Mouse (Mus musculus) liver, embryonic 14.5 days (tissue): ENCODE data around the gene Cdc14b. TPM values are rescaled to one million over a fixed set of nuclear protein-coding genes. Genes with fewer than 3 reads are reported as not detected.

ENCODE experiments used
- ATAC-seq: fragments of 200-750 bp; cut with Nextera tagmentation; 2 replicates; pipeline ENCODE4 v1.8.0; 2017; ENCODE audit warnings: moderate number of reproducible peaks, mild to moderate bottlenecking, moderate library complexity; ENCODE audit not compliant: insufficient read depth
- DNase-seq, 3 experiments: peaks; one replicate each; pipeline ENCODE4 v3.0.0-alpha.2; 2012 to 2013; ENCODE audit warnings: low read depth in 3 of 3, low spot score in 3 of 3
- H3K27ac ChIP-seq: fragments of 300-500 bp; sonication (generic); 2 replicates; pipeline ENCODE4 v1.5.1; 2014; ENCODE audit warnings: moderate library complexity, mild to moderate bottlenecking, control low read depth, inconsistent platforms
- H3K27me3 ChIP-seq: fragments of 300-500 bp; sonication (generic); 2 replicates; pipeline ENCODE4 v1.6.1; 2014; ENCODE audit warnings: mild to moderate bottlenecking, low read length, moderate library complexity; ENCODE audit not compliant: control insufficient read depth, insufficient read depth
- H3K36me3 ChIP-seq: fragments of 300-500 bp; sonication (generic); replicated peaks from 2 replicates; pipeline ENCODE4 v1.6.1; 2014; ENCODE audit warnings: low read depth; ENCODE audit not compliant: control insufficient read depth, insufficient read depth
- H3K4me1 ChIP-seq, 2 experiments: fragments of 200-500 bp in 1 of 2; fragments of 300-500 bp in 1 of 2; sonication (generic) in 1 of 2; replicated peaks; 2 replicates each; pipeline ENCODE4 v1.6.1; 2012 to 2014; ENCODE audit warnings: antibody characterized with exemption in 1 of 2, inconsistent platforms in 1 of 2, low read length in 1 of 2; ENCODE audit not compliant: control insufficient read depth in 2 of 2, insufficient read depth in 2 of 2
- H3K4me2 ChIP-seq: fragments of 300-500 bp; sonication (generic); 2 replicates; pipeline ENCODE4 v1.6.1; 2014; ENCODE audit warnings: low read depth, mild to moderate bottlenecking, control low read depth, moderate library complexity
- H3K4me3 ChIP-seq, 2 experiments: fragments of 200-500 bp in 1 of 2; fragments of 300-500 bp in 1 of 2; sonication (generic) in 1 of 2; 2 replicates each; pipeline ENCODE4 v1.5.1; 2012 to 2014; ENCODE audit warnings: low read depth in 2 of 2, low read length in 2 of 2, mild to moderate bottlenecking in 2 of 2, control low read depth in 1 of 2, inconsistent platforms in 1 of 2, moderate library complexity in 1 of 2; ENCODE audit not compliant: insufficient read depth in 1 of 2
- H3K9ac ChIP-seq: fragments of 300-500 bp; sonication (generic); replicated peaks from 2 replicates; pipeline ENCODE4 v1.6.1; 2014; ENCODE audit warnings: mild to moderate bottlenecking, control low read depth, moderate library complexity
- H3K9me3 ChIP-seq: fragments of 300-500 bp; sonication (generic); 2 replicates; pipeline ENCODE4 v1.6.1; 2016; ENCODE audit warnings: low read length, mixed read lengths; ENCODE audit not compliant: control insufficient read depth
- CTCF ChIP-seq: IDR thresholded peaks from 2 replicates; pipeline ENCODE4 v1.5.1; 2016; ENCODE audit warnings: antibody characterized with exemption, low read depth, control low read depth
- EP300 ChIP-seq: IDR thresholded peaks from 2 replicates; pipeline ENCODE4 v1.6.1; 2016; ENCODE audit warnings: antibody characterized with exemption, low read depth
- WGBS: fragments of 180-500 bp; shearing (Covaris S2); extraction: QIAGEN DNeasy Blood & Tissue Kit; methylation state at CpG from one replicate; pipeline ENCODE4 v1.1.7; 2014; ENCODE audit not compliant: insufficient replicate concordance; 5-methylcytosine and 5-hydroxymethylcytosine counted together
- polyA plus RNA-seq, 2 experiments: library from polyadenylated mRNA; depleted of rRNA in 1 of 2; stranded (reverse) in 1 of 2; unstranded in 1 of 2; fragments of >200 nt; fragmentation: Nextera tagmentation in 1 of 2; extraction: Ambion mirVana in 1 of 2; gene quantifications; 2 replicates each; pipeline versions ENCODE4 v1.2.1 to v1.2.3; 2012 to 2014

The Cdc14b gene
- polyA plus RNA-seq, 2 experiments: 4.1 to 5.6 TPM

DNA sequence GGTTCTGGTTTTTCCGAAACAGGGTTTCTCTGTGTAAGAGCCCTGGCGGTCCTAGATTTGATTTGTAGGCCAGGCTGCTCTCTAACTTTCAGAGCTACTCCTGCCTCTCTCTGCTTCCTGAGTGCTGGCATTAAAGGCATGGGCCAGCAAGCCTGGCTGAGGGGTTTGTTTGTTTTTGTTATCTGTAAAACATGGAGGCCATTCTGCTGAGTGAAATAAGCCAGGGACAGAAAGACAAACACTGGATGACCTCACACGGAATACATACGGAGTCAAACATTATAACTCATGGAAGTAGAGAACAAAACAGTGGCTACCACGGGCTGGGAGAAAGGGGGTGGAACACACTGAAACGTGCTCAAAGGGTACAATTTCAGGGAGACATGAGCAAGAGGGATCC lies 35.5 kb upstream of the Cdc14b start:
- DNase-seq: no peak
- Histone ChIP-seq H3K27me3 (no peaks in the 10 kb centered on the region), H3K9ac (no peak overlapping the region), H3K4me3 (no peak overlapping the region), H3K36me3 (peaks cover 2% of the 10 kb centered on the region; the same call in 1 of the 2 replicates), H3K4me2 (peak overlapping the region; percentile 97), H3K27ac (no peak overlapping the region), H3K4me1 (peaks cover 15 to 28% of the 10 kb centered on the region in 2 experiments), H3K9me3 (no peaks in the 10 kb centered on the region)
- no peak for ATAC-seq
- TF ChIP-seq CTCF (no peak), EP300 (no peak)
- 58% methylated on average over 6 of the region's 6 CpGs for WGBS

- ATAC-seq (no peak), DNase-seq (no peak)
- Histone ChIP-seq H3K27me3 (no peaks in the 10 kb centered on the region), H3K4me1 (peaks cover 15 to 28% of the 10 kb centered on the region in 2 experiments), H3K4me3 (no peak overlapping the region), H3K9me3 (no peaks in the 10 kb centered on the region), H3K36me3 (peaks cover 2% of the 10 kb centered on the region; the same call in 1 of the 2 replicates), H3K4me2 (peak overlapping the region; percentile 97), H3K9ac (no peak overlapping the region; the same call in 1 of the 2 replicates), H3K27ac (no peak overlapping the region)
- 9% methylated on average over 11 of the region's 11 CpGs for WGBS
- TF ChIP-seq EP300: peak; percentile 25; the same call in 1 of the 2 replicates
- no peak for TF ChIP-seq CTCF
Measured at GRCm38 (mm10) chr13:64309842-64310241, 34.8 kb upstream of the Cdc14b start.

GRCm38 (mm10) chr13:64309036-64309435 lies 33.9 kb upstream of the Cdc14b start:
- H3K9ac ChIP-seq: no peak overlapping the region; the same call in 1 of the 2 replicates
- H3K36me3 ChIP-seq: peaks cover 2% of the 10 kb centered on the region; the same call in 1 of the 2 replicates
- WGBS: 23% methylated on average over 5 of the region's 5 CpGs
- no peak for ATAC-seq
- H3K27me3 ChIP-seq: no peaks in the 10 kb centered on the region
- DNase-seq: no peak
- TF ChIP-seq EP300 (no peak), CTCF (peak; percentile 15; the same call in 1 of the 2 replicates)
- no peak overlapping the region for H3K27ac ChIP-seq
- peaks cover 15 to 31% of the 10 kb centered on the region in 2 experiments for H3K4me1 ChIP-seq
- H3K9me3 ChIP-seq: no peaks in the 10 kb centered on the region
- no peak overlapping the region for H3K4me3 ChIP-seq
- H3K4me2 ChIP-seq: peak overlapping the region; percentile 29; the same call in 1 of the 2 replicates

- WGBS: 70% methylated on average over 5 of the region's 5 CpGs
- peaks cover 12 to 27% of the 10 kb centered on the region in 2 experiments for H3K4me1 ChIP-seq
- H3K27ac ChIP-seq: no peak overlapping the region
- no peak for ATAC-seq
- no peaks in the 10 kb centered on the region for H3K9me3 ChIP-seq
- TF ChIP-seq EP300: no peak
- no peak for TF ChIP-seq CTCF
- DNase-seq: no peak
- no peaks in the 10 kb centered on the region for H3K27me3 ChIP-seq
- H3K36me3 ChIP-seq: peaks cover 2% of the 10 kb centered on the region; the same call in 1 of the 2 replicates
- no peak overlapping the region for H3K4me2 ChIP-seq
- no peak overlapping the region for H3K4me3 ChIP-seq
- no peak overlapping the region for H3K9ac ChIP-seq
Measured at GRCm38 (mm10) chr13:64307508-64307907, 32.4 kb upstream of the Cdc14b start.

GRCm38 (mm10) chr13:64306078-64306477 lies 31.0 kb upstream of the Cdc14b start:
- no peak for ATAC-seq
- H3K9me3 ChIP-seq: no peaks in the 10 kb centered on the region
- peaks cover 2% of the 10 kb centered on the region; the same call in 1 of the 2 replicates for H3K36me3 ChIP-seq
- no peak overlapping the region for H3K4me3 ChIP-seq
- H3K4me2 ChIP-seq: no peak overlapping the region
- TF ChIP-seq CTCF (peak; percentile 83), EP300 (no peak)
- peaks cover 6 to 22% of the 10 kb centered on the region in 2 experiments for H3K4me1 ChIP-seq
- H3K9ac ChIP-seq: no peak overlapping the region
- no peaks in the 10 kb centered on the region for H3K27me3 ChIP-seq
- DNase-seq: peak in 2 of 3 experiments; percentile 28 to 35
- H3K27ac ChIP-seq: no peak overlapping the region
- WGBS: 63% methylated on average over 3 of the region's 3 CpGs
